Mouse (Mus musculus) liver, embryonic 12.5 days (tissue): Measurements from ENCODE around the gene Depp1. TPM values are rescaled to one million over a fixed set of nuclear protein-coding genes. Genes with fewer than 3 reads are reported as not detected.

Experiments
- ATAC-seq: fragments of 200-750 bp; cut with Nextera tagmentation; 2 replicates; pipeline ENCODE4 v1.8.0; 2017; ENCODE audit warnings: moderate number of reproducible peaks, mild to moderate bottlenecking, moderate library complexity
- H3K27ac ChIP-seq: fragments of 300-500 bp; sonication (generic); 2 replicates; pipeline ENCODE4 v1.5.1; 2016; ENCODE audit warnings: mild to moderate bottlenecking
- H3K27me3 ChIP-seq: fragments of 300-500 bp; sonication (generic); replicated peaks from 2 replicates; pipeline ENCODE4 v1.6.1; 2016; ENCODE audit warnings: mild to moderate bottlenecking, moderate library complexity
- H3K36me3 ChIP-seq: fragments of 300-500 bp; sonication (generic); 2 replicates; pipeline ENCODE4 v1.6.1; 2016; ENCODE audit warnings: mild to moderate bottlenecking, moderate library complexity
- H3K4me1 ChIP-seq: fragments of 300-500 bp; sonication (generic); 2 replicates; pipeline ENCODE4 v1.6.1; 2016
- H3K4me2 ChIP-seq: fragments of 300-500 bp; sonication (generic); 2 replicates; pipeline ENCODE4 v1.6.1; 2016; ENCODE audit warnings: mild to moderate bottlenecking, moderate library complexity
- H3K4me3 ChIP-seq: fragments of 300-500 bp; sonication (generic); 2 replicates; pipeline ENCODE4 v1.5.1; 2016; ENCODE audit warnings: mild to moderate bottlenecking, moderate library complexity
- H3K9ac ChIP-seq: fragments of 300-500 bp; sonication (generic); 2 replicates; pipeline ENCODE4 v1.6.1; 2016; ENCODE audit warnings: mild to moderate bottlenecking, moderate library complexity
- H3K9me3 ChIP-seq: fragments of 300-500 bp; sonication (generic); replicated peaks from 2 replicates; pipeline ENCODE4 v1.6.1; 2016; ENCODE audit warnings: mild to moderate bottlenecking, moderate library complexity
- WGBS: fragments of 180-500 bp; shearing (Covaris S2); methylation state at CpG from one replicate; pipeline ENCODE4 v1.1.7; 2016; ENCODE audit not compliant: insufficient replicate concordance; 5-methylcytosine and 5-hydroxymethylcytosine counted together
- polyA plus RNA-seq: library from polyadenylated mRNA; unstranded; fragments of >200 nt; fragmentation: Nextera tagmentation; extraction: Ambion mirVana; gene quantifications from 2 replicates; pipeline ENCODE4 v1.2.1, GENCODE M21; 2016

Gene Depp1
- polyA plus RNA-seq, 1 experiment from 2014 or later: 2.2 TPM

GRCm38 (mm10) chr6:116671031-116671430 is 20.6 kb downstream of the Depp1 start:
- ATAC-seq: no peak

GRCm38 (mm10) chr6:116671768-116672167 is 21.4 kb downstream of the Depp1 start:
- H3K27me3 ChIP-seq: peaks cover 24% of the 10 kb centered on the region
- WGBS: 71% methylated on average over 4 of the region's 4 CpGs
- no peak for ATAC-seq
- no peaks in the 10 kb centered on the region for H3K36me3 ChIP-seq
- no peak overlapping the region for H3K27ac ChIP-seq
- no peaks in the 10 kb centered on the region for H3K9me3 ChIP-seq
- no peak overlapping the region for H3K4me3 ChIP-seq
- H3K4me2 ChIP-seq: no peak overlapping the region
- peaks cover 26% of the 10 kb centered on the region for H3K4me1 ChIP-seq
- H3K9ac ChIP-seq: no peak overlapping the region

More at GRCm38 (mm10) chr6:116671031-116671430, 20.6 kb downstream of the Depp1 start:
- no peak overlapping the region for H3K4me2 ChIP-seq
- no peak overlapping the region for H3K27ac ChIP-seq
- H3K36me3 ChIP-seq: no peaks in the 10 kb centered on the region
- H3K4me3 ChIP-seq: no peak overlapping the region
- peaks cover 24% of the 10 kb centered on the region for H3K27me3 ChIP-seq
- H3K4me1 ChIP-seq: peaks cover 21% of the 10 kb centered on the region
- no peak overlapping the region for H3K9ac ChIP-seq
- WGBS: 53% methylated on average over 5 of the region's 5 CpGs
- H3K9me3 ChIP-seq: no peaks in the 10 kb centered on the region

- Histone ChIP-seq H3K4me2 (no peak overlapping the region), H3K9me3 (no peaks in the 10 kb centered on the region), H3K27me3 (peaks cover 24% of the 10 kb centered on the region), H3K4me3 (no peak overlapping the region; the same call in 1 of the 2 replicates), H3K36me3 (no peaks in the 10 kb centered on the region), H3K9ac (no peak overlapping the region), H3K4me1 (peaks cover 31% of the 10 kb centered on the region), H3K27ac (no peak overlapping the region)
- 63% methylated on average over 5 of the region's 5 CpGs for WGBS
- ATAC-seq: no peak
Observed at GRCm38 (mm10) chr6:116672349-116672748, 21.9 kb downstream of the Depp1 start.

- peak; percentile 95 for ATAC-seq
- Histone ChIP-seq H3K4me2 (peak within 1 kb of the TSS; percentile 85), H3K27ac (no peak within 1 kb of the TSS; the same call in 1 of the 2 replicates), H3K9me3 (no peaks in the 10 kb centered on the region), H3K4me1 (peaks cover 32% of the 10 kb centered on the region), H3K36me3 (no peaks in the 10 kb centered on the region), H3K27me3 (peaks cover 24% of the 10 kb centered on the region), H3K4me3 (peak within 1 kb of the TSS; percentile 53), H3K9ac (peak within 1 kb of the TSS; percentile 25; the same call in 1 of the 2 replicates)
- WGBS: under 1% methylated on average over 44 of the region's 44 CpGs
Observed at GRCm38 (mm10) chr6:116673471-116674282, 23.3 kb downstream of the Depp1 start, which contains the start of gene Rassf4. Gene Rassf4, minus strand, starts transcription at chr6:116673952.

- Histone ChIP-seq H3K27ac (no peak overlapping the region; the same call in 1 of the 2 replicates), H3K27me3 (peaks cover 24% of the 10 kb centered on the region), H3K4me3 (peak overlapping the region; percentile 53), H3K9ac (no peak overlapping the region), H3K9me3 (no peaks in the 10 kb centered on the region), H3K4me2 (peak overlapping the region; percentile 85), H3K36me3 (no peaks in the 10 kb centered on the region), H3K4me1 (peaks cover 32% of the 10 kb centered on the region)
- ATAC-seq: peak; percentile 44
- 16% methylated on average over 16 of the region's 16 CpGs for WGBS
Observed at GRCm38 (mm10) chr6:116674283-116674886, 24.0 kb downstream of the Depp1 start.

GRCm38 (mm10) chr6:116676355-116676913 is 26.0 kb downstream of the Depp1 start:
- Histone ChIP-seq H3K9me3 (no peaks in the 10 kb centered on the region), H3K9ac (no peak overlapping the region), H3K27ac (no peak overlapping the region), H3K27me3 (peaks cover 17% of the 10 kb centered on the region), H3K4me3 (no peak overlapping the region), H3K36me3 (no peaks in the 10 kb centered on the region), H3K4me2 (no peak overlapping the region), H3K4me1 (peaks cover 32% of the 10 kb centered on the region)
- WGBS: 53% methylated on average over 10 of the region's 10 CpGs
- ATAC-seq: no peak

GRCm38 (mm10) chr6:116677321-116677720 is 26.9 kb downstream of the Depp1 start:
- H3K9me3 ChIP-seq: no peaks in the 10 kb centered on the region
- H3K27ac ChIP-seq: no peak overlapping the region
- H3K4me3 ChIP-seq: no peak overlapping the region
- peaks cover 32% of the 10 kb centered on the region for H3K4me1 ChIP-seq
- peaks cover 9% of the 10 kb centered on the region for H3K27me3 ChIP-seq
- no peaks in the 10 kb centered on the region for H3K36me3 ChIP-seq
- 73% methylated on average over 6 of the region's 6 CpGs for WGBS
- ATAC-seq: no peak
- no peak overlapping the region for H3K9ac ChIP-seq
- H3K4me2 ChIP-seq: no peak overlapping the region

- H3K4me1 ChIP-seq: peaks cover 16% of the 10 kb centered on the region
- WGBS: 44% methylated on average over 5 of the region's 5 CpGs
- no peaks in the 10 kb centered on the region for H3K36me3 ChIP-seq
- no peak overlapping the region for H3K9ac ChIP-seq
- ATAC-seq: peak; percentile 40; the same call in 1 of the 2 replicates
- H3K27me3 ChIP-seq: no peaks in the 10 kb centered on the region
- H3K4me2 ChIP-seq: no peak overlapping the region
- H3K4me3 ChIP-seq: no peak overlapping the region
- no peak overlapping the region for H3K27ac ChIP-seq
- H3K9me3 ChIP-seq: no peaks in the 10 kb centered on the region
Observed at GRCm38 (mm10) chr6:116679563-116680288, 29.3 kb downstream of the Depp1 start.

- Histone ChIP-seq H3K4me2 (no peak overlapping the region), H3K9me3 (no peaks in the 10 kb centered on the region), H3K4me1 (peaks cover 3% of the 10 kb centered on the region; the same call in 1 of the 2 replicates), H3K9ac (no peak overlapping the region), H3K4me3 (no peak overlapping the region), H3K27me3 (no peaks in the 10 kb centered on the region), H3K36me3 (no peaks in the 10 kb centered on the region), H3K27ac (no peak overlapping the region)
- ATAC-seq: no peak
- 8% methylated on average over 6 of the region's 6 CpGs for WGBS
Observed at GRCm38 (mm10) chr6:116682317-116682716, 31.9 kb downstream of the Depp1 start.

- Histone ChIP-seq H3K4me1 (no peaks in the 10 kb centered on the region), H3K4me3 (no peak overlapping the region), H3K9me3 (no peaks in the 10 kb centered on the region), H3K27me3 (no peaks in the 10 kb centered on the region), H3K9ac (no peak overlapping the region), H3K4me2 (no peak overlapping the region), H3K36me3 (no peaks in the 10 kb centered on the region), H3K27ac (no peak overlapping the region)
- ATAC-seq: no peak
- 59% methylated on average over 4 of the region's 4 CpGs for WGBS
Observed at GRCm38 (mm10) chr6:116693639-116694038, 43.2 kb downstream of the Depp1 start.

GRCm38 (mm10) chr6:116694346-116694745 is 43.9 kb downstream of the Depp1 start:
- no peak overlapping the region for H3K27ac ChIP-seq
- no peak overlapping the region for H3K4me3 ChIP-seq
- no peak overlapping the region for H3K4me2 ChIP-seq
- H3K9me3 ChIP-seq: no peaks in the 10 kb centered on the region
- H3K36me3 ChIP-seq: no peaks in the 10 kb centered on the region
- WGBS: 55% methylated on average over 3 of the region's 3 CpGs
- H3K4me1 ChIP-seq: no peaks in the 10 kb centered on the region
- H3K27me3 ChIP-seq: no peaks in the 10 kb centered on the region
- no peak overlapping the region for H3K9ac ChIP-seq
- ATAC-seq: no peak
